Mouse (Mus musculus) B cell, adult 2 months (primary cell): ENCODE measurements around the gene Lrr1.

ENCODE experiments used
- DNase-seq, 2 experiments: peaks; one replicate each; pipeline ENCODE4 v3.0.0; 2022

Lrr1 gene

DNA sequence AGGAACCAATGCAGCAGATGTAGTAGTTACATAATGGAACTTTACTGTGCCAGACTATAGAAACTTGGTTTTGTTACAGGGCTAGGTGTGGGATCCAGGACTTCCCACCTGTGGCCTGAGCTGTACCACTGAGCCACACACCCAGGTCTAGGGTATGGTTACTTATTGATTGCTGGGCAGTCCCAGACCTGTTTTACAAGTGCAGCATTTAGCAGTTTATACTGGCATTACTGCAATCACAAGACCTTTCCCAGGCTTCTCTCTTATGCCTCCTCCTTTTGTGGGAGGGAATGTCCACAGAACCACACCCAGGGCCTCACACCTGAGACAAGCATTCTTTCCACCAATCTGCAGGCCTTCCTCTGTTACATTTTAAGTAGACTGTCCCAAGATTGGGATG, 30.4 kb downstream of the Lrr1 start:
- no peak for DNase-seq

DNA sequence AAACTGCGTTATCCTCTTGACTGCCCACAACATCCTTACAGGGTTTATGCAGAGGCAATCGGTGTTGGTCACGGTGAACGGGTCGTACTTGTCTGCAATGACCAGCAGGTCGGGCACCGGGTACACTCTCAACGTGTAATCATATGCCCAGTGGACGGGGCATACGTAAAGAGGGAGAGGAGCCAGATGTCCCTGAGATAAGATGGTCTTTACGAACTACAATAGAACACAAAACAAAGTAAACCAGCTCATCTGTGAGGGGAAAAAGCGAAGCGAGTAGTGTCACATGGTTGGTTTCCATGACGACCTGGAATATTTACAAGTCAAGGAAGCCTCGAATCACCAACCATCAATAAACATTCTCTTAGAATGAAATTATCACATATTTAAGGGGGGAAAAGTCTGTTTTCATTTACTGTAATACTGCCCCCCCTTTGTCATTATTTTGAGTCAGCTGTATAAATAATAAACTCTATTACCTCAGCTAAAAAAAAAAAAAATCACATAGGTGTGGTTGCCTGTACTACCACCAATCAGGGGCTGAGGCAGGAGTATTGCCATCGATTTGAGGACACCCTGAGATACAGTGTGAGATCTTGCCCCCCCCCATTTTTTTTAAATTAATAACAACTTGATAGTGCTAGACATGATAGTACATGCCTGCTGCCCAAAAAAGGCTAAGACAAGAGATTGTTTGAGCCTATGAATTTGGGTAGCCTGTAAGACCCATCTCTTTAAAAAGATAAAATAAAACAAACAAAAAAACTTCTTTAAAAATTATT, 35.6 kb downstream of the Lrr1 start, which contains the start of gene Gm49384:
Gm49384 (minus strand) TSS at position 216 of the 782 bp plus-strand sequence.
- no peak for DNase-seq

DNA sequence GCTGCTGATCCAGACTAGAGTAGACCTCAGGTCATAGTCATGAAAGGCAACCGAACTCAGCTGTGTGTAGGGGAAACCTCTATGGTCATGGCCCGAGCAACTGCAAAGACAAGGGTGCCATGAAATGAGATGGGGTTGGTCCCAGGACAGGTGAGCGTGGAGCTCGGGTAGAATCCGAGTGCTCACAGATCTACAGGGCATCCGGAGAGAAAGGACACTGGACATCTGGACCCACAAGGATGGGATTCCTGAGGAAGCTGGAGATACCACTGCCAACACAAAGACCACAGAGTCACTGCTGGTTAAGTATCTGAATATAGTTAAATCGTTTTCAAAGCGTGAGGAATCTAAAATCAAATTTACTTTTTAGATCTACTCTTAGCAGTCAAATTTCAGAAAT, 38.8 kb downstream of the Lrr1 start:
- DNase-seq = no peak

DNA sequence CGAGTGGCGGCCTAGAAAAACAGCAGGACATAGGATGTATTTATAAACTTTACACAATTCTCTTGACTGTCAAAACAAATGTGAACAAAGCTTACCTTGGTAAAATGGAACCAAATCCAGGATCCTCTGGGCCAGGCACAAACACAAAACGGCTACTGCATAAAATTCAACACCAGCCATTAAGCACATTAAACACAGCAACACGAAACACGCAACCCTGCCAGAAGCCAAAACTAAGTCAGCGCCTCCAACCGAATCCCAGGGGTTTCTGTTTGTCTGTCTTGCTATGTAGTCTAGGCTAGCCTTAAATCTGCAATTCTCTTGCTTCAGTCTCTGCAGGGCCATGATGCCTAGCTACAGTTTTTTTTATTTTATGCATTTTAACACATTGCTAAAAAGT, 39.3 kb downstream of the Lrr1 start:
- DNase-seq = no peak

DNA sequence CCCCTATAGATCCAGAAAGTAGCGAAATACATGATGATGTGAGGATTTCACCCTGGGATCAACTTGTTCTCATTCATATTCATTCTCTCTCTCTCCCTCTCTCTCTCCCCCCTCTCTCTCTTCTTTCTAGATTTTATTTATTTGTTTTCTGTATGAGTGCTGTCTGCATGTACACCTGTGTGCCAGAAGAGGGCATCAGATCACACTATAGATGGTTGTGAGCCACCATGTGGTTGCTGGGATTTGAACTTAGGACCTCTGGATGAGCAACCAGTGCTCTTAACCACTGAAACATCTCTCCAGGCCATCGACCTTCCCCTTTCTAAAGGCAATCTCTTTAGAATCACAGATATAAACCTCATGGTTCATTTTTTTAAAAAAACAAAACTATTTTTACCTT, 39.9 kb downstream of the Lrr1 start:
- peak in 1 of 2 experiments; percentile 22 for DNase-seq

DNA sequence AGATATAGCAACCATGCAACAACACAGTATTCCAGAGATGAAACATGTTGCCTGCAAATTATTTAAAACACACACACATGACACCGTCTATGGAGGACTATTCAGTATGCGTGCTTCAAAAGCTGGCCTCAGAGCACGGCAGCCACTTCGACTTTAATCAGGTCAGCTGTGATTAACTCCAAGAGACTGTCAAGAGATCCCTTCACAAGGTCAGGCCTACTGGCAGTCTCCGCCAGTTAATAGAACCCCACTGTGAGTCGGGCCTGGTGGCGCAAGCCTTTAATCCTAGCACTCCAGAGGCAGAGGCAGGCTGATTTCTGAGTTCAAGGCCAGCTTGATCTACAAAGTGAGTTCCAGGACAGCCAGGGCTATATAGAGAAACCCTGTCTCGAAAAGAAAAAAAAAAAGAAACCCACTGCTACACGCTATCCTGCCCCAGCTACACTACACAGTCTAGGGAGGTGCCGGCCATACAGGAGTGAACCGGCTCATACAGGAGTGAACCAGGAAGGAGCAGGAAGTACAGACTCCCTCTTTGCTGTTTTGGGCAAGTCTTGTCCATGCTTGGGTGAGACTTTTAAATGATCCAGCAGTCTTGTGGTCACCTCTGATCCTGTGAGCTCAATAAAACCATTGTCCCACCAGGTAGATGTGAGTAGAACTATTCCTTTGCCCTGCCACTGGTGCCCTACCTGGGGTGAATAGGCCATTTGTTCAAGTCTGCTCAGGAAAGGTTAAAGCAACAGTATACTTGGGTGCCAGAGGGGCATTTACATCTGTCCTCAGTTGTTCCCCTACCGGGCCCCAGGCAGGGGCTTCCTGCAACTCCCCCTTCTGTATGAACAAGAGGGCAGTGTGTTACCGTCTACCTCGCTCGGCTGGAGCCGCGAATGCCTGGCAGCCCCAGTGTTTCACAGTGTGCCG, 41.7 kb downstream of the Lrr1 start:
- DNase-seq = no peak

DNA sequence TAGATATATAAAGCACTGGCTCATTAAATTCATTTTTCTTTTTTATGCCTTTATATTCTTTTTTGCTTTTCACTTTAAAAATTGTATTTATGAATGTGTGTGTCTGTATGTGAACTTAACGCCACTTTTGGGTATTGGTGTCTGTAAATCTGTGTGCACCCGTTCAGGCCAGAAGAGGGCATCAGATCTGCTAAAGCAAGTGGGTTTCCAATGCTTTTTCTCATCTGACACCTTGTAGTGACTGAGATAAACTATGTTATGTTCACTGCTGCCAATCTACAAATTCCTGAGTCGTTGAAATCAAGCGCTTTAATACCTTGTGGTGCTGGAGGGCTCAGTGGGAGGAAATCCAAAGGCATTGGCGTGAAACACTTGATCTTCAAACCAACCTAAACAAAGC, 42.4 kb downstream of the Lrr1 start:
- no peak for DNase-seq

DNA sequence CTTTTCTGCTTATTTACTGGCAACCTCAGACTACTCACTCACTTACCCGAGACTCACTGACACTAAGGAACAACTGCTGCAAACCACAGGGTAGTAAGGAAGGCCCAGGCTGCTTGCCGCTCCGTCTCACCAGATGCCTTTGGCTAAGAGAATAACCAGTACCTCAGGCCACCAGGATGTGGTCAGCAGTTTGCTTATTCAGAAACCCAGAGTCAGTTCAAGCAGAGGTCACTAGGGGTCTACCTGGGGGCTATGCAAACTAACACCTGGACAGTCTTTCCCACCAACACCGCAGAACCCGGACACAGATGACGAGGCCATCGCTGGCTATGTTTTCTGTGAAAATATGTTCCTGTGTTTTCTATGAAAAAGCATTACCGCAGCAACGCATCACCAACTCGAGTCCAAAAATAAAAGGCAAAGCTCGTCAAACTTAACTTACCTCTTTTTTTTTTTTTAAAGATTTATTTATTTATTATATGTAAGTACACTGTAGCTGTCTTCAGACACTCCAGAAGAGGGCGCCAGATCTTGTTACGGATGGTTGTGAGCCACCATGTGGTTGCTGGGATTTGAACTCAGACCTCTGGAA, 44.7 kb downstream of the Lrr1 start:
- DNase-seq = no peak

DNA sequence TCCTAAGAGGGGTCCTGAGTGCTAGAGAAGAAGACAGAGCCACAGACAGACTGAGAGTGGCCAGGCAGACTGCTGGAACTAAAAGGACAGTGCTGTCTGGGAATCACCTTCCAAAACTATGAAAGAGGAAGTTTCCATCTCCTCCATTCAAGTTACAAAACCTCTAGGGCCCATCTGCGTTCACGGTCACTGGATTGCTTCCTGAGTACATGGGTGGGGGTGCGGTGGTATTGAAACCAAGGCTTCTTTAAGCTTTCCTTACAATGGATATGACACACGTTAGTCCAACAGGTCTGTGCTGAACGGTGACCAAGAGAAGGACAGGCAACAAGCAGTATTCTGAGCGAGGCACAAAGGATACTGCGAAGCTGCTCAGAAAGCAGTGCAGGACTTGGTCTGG, 45.8 kb downstream of the Lrr1 start:
- no peak for DNase-seq

DNA sequence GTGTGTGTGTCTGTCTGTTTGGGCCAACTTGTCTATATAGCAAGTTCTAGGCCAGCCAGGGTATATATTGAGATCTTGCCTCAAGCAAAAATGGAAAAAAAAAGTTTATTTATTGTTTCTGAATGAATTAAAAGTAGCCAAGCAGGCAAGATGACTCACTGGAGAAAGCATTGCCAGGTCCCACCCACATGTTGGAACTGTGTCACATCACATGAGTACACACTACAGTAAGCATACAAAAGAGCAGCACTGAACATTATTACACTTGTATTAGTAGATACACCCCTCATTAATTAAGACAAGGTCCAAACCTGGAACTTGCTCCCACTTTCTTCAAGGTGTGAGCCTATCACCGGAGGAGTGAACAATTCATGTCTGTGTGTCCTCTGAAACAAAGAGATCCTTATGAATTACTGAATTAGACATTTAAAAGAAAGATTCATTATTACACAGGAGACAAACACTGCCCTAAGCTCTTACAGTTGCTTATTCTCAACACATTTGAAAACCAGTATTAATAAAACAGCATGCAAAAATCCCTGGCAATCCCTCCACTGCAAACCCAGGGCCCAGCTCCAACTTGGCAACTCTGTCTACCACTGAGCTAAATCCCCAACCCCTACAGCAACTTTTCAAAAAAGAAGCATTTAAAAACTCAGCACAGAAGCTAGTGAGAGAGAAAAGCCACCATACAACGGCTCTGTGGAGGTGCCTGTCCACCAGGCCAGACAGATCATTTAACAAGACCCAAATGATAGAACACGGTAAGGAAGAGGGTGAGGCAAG, 46.6 kb downstream of the Lrr1 start:
- no peak for DNase-seq

DNA sequence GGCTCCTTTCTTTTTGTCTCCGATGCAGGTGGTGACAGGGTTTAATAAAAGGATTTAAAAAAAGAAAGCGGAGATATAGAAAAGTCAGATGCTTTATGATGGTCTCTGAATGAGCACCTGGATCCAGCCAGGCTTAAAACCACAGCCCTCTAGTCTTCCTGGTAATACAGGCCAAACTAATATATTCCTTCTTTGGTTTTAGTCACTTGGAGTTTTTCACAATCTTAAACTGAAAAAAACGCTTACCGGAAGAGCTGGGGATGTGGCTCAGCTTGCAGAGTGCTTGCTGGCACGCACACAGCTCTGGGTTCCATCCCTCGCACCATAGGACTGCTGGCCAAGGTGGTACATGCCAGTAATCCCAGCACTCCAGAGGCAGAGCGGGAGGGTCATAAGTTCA, 48.0 kb downstream of the Lrr1 start:
- DNase-seq = no peak

DNA sequence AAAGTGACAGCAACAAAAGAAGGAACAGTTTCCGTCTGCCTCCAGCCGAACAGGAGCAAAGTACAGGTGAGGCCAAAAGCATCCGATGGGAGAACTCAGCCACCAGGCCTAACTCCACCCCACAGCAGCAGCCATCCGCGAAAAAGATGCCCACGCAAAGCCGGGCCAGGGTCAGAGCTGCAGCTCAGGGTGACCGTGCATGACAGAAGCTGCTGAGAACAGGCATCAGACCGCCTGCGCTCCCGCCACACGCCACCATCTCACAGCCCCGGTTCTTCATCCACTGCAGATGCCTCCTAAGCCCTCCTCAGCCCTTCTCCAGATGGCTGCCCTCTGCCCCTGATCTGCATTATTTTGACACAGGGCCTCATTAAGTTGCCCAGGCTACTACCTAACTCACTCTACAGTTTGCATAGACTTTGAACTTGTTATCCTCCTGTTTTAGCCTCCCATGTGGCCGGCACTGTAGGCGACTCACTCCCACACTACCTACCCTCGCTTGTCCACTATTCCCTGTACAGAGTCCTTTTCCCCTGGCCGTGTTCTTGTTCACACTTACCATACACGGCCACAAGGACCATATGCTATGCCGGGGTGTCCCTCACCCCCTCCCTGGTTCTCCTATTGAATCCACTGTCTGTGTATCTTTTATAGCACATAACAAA, 52.1 kb downstream of the Lrr1 start:
- DNase-seq = no peak

DNA sequence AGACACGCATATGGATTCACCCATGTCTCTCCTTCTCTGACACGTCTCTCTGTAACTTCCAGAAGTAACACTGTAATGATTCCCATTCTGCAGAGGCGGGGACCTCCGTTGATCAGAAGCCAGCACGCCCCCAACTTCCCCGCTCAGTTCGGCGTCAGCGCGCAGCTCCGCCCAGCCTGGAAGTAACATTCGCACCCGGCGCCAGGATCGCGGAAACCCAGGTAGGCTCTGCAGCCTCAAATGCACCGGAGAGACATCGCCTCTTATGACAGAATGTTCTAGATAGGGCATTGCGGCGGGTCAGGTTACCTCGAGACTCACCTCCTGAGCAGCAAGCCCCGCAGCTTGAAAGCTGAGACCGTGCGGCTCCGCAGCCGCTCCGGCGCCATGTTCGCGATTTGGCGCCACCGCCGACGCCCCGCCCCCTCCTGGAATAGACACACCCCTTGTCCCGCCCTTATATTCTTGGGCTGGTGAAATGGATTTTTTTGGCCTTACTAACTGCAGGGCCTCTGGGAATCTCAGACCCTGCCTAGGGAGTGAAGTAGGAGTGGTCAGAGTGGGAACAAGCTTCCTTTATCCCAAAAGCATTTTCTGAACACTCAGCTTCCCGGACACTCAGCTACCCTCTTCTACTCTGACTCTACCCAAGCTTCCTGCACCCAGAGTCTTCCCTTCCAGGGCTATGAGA, 59.3 kb downstream of the Lrr1 start, which contains the start of gene Pole2:
Pole2 (minus strand) TSS at position 420 of the 691 bp plus-strand sequence.
- peak; percentile 91 to 93 for DNase-seq
